Mouse (Mus musculus) bone marrow, adult 2 months (tissue): ENCODE measurements around the gene Lasp1.

ENCODE experiments used
- CTCF ChIP-seq: fragments of 200-500 bp; IDR thresholded peaks from 2 replicates; pipeline ENCODE4 v1.5.1; 2011; ENCODE audit warnings: low read length, control low read depth; ENCODE audit not compliant: control insufficient read depth, insufficient read depth
- POLR2A ChIP-seq: fragments of 200-500 bp; IDR thresholded peaks from 2 replicates; pipeline ENCODE4 v1.6.1; 2011; ENCODE audit warnings: low read depth, mild to moderate bottlenecking, control low read depth, low read length, borderline replicate concordance; ENCODE audit not compliant: control insufficient read depth

GRCm38 (mm10) chr11:97829913-97830476, 31.2 kb downstream of the Lasp1 start:
- no peak for TF ChIP-seq CTCF
- no peak for TF ChIP-seq POLR2A
